Mouse (Mus musculus) C2C12 (cell line): ENCODE measurements around the gene Slc13a3. TPM values are rescaled to one million over a fixed set of nuclear protein-coding genes. Genes with fewer than 3 reads are reported as not detected.

Experiments
- H3K27me3 ChIP-seq: one replicate; pipeline ENCODE4 v1.6.1; 2011; ENCODE audit not compliant: control insufficient read depth, insufficient read depth, insufficient read length
- H3K36me3 ChIP-seq: one replicate; pipeline ENCODE4 v1.6.1; 2011; ENCODE audit not compliant: control insufficient read depth, insufficient read depth
- H3K4me3 ChIP-seq: one replicate; pipeline ENCODE4 v1.5.1; 2011; ENCODE audit warnings: mild to moderate bottlenecking, control low read depth; ENCODE audit not compliant: poor library complexity, insufficient read depth, severe bottlenecking
- H3K79me2 ChIP-seq: one replicate; pipeline ENCODE4 v1.6.1; 2011; ENCODE audit not compliant: control insufficient read depth, insufficient read depth
- H3K79me3 ChIP-seq: one replicate; pipeline ENCODE4 v1.6.1; 2011; ENCODE audit warnings: low read depth, control low read depth
- H3ac ChIP-seq: one replicate; pipeline ENCODE3; 2011; ENCODE audit warnings: low read depth; ENCODE audit not compliant: control insufficient read depth, insufficient read length
- CEBPB ChIP-seq: IDR thresholded peaks from one replicate; pipeline ENCODE4 v1.6.1; 2011; ENCODE audit warnings: low read depth, mild to moderate bottlenecking, control low read depth, moderate library complexity
- CTCF ChIP-seq: IDR thresholded peaks from one replicate; pipeline ENCODE4 v1.5.1; 2011; ENCODE audit not compliant: control insufficient read depth, insufficient read depth, insufficient read length
- FOSL1 ChIP-seq: IDR thresholded peaks from one replicate; pipeline ENCODE4 v1.8.0; 2011; ENCODE audit warnings: mild to moderate bottlenecking, low read length; ENCODE audit not compliant: poor library complexity, insufficient read depth, severe bottlenecking
- MAX ChIP-seq: IDR thresholded peaks from one replicate; pipeline ENCODE4 v1.6.1; 2011; ENCODE audit warnings: mild to moderate bottlenecking, control low read depth
- MYOD1 ChIP-seq: IDR thresholded peaks from one replicate; pipeline ENCODE4 v1.6.1; 2011; ENCODE audit warnings: low read depth; ENCODE audit not compliant: control insufficient read depth, insufficient read length
- MYOG ChIP-seq: IDR thresholded peaks from one replicate; pipeline ENCODE4 v1.6.1; 2011; ENCODE audit not compliant: control insufficient read depth, insufficient read length; ENCODE audit errors: extremely low read depth
- USF1 ChIP-seq: IDR thresholded peaks from one replicate; pipeline ENCODE4 v1.6.1; 2011; ENCODE audit warnings: low read depth, mild to moderate bottlenecking, control low read depth, moderate library complexity
- polyA plus RNA-seq: library from polyadenylated mRNA; unstranded; fragments of >200 nt; fragmentation: generic; extraction: Trizol; gene quantifications from one replicate; pipeline ENCODE4 v1.2.1, GENCODE M21; 2012; ENCODE audit warnings: missing spikeins

Gene Slc13a3
- polyA plus RNA-seq, 1 experiment = not detected

DNA sequence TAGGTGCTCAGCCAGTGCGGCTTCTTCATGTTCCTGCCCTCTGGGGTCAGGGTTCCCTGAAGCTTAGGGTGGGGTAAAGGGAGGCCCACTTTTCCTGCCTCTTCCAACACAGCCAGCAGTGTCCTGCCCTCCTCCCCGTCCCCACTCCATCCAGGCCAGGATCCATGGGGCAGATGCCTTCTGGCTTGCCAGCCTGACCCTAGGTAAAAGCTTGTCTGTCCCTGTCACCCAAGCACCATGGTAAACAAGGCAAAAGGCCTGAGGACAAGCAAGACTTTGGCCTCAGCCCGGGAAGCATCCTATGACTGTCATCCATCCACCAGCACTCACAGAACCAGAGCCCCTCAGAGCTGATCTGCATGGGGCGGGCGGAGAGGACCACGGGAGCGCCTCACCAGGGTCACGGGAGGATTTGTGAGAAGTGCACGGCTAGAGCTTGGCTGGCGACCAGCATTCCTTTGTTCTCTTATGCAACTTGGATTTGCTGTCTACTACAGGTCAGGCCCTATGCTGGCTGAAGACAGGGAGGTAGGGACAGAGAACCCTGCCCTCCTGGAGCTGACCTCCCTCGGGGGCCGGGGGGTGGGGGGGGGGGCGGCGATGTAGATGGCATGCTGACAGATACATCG is 5.1 kb downstream of the Slc13a3 start:
- no peak for TF ChIP-seq CEBPB
- no peak for TF ChIP-seq MYOG
- TF ChIP-seq CTCF = no peak
- TF ChIP-seq USF1 = no peak
- TF ChIP-seq MYOD1 = no peak
- TF ChIP-seq FOSL1 = no peak
- H3K79me2 ChIP-seq = no peaks in the 10 kb centered on the region
- no peak overlapping the region for H3ac ChIP-seq
- H3K27me3 ChIP-seq = peaks cover 87% of the 10 kb centered on the region
- H3K36me3 ChIP-seq = no peaks in the 10 kb centered on the region
- H3K4me3 ChIP-seq = no peak overlapping the region
- no peaks in the 10 kb centered on the region for H3K79me3 ChIP-seq

DNA sequence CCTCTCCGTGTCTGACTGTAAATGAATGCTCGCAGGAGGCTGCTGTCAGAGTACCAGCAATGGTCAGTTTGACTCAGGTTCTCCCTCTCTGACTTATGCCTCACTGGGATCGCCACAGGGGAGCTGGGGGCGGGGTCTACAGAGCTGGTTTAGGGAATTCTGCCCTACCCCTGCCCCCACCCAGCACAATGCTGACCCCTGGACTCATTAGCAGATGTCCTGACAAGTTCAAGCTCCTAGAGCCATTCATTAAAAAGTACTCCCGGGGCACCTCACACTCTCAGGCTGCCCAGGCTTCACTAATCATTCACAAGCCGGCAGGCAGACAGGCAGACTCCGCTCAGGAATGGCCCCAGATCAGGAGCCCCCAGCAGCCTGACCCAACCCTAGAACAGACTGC is 13.4 kb downstream of the Slc13a3 start:
- Histone ChIP-seq H3K79me2 (no peaks in the 10 kb centered on the region), H3K4me3 (no peak overlapping the region), H3ac (no peak overlapping the region), H3K27me3 (peaks cover 57% of the 10 kb centered on the region), H3K79me3 (no peaks in the 10 kb centered on the region), H3K36me3 (no peaks in the 10 kb centered on the region)
- TF ChIP-seq CEBPB = no peak
- no peak for TF ChIP-seq CTCF
- TF ChIP-seq MAX = no peak
- TF ChIP-seq MYOG = no peak
- no peak for TF ChIP-seq MYOD1
- TF ChIP-seq FOSL1 = no peak
- no peak for TF ChIP-seq USF1

- peaks cover 53% of the 10 kb centered on the region for H3K27me3 ChIP-seq
- no peaks in the 10 kb centered on the region for H3K79me2 ChIP-seq
- H3ac ChIP-seq = no peak overlapping the region
- H3K79me3 ChIP-seq = no peaks in the 10 kb centered on the region
- TF ChIP-seq FOSL1 (no peak), MAX (no peak), CEBPB (no peak), MYOG (no peak), CTCF (no peak), MYOD1 (no peak), USF1 (no peak)
- H3K36me3 ChIP-seq = no peaks in the 10 kb centered on the region
- H3K4me3 ChIP-seq = no peak overlapping the region
Measured at GRCm38 (mm10) chr2:165458189-165458588, 14.8 kb downstream of the Slc13a3 start.

GRCm38 (mm10) chr2:165456710-165457109 is 16.3 kb downstream of the Slc13a3 start:
- Histone ChIP-seq H3K4me3 (no peak overlapping the region), H3K36me3 (no peaks in the 10 kb centered on the region), H3K79me3 (no peaks in the 10 kb centered on the region), H3K79me2 (no peaks in the 10 kb centered on the region), H3K27me3 (peaks cover 43% of the 10 kb centered on the region), H3ac (no peak overlapping the region)
- TF ChIP-seq MAX (no peak), FOSL1 (no peak), USF1 (no peak), MYOG (no peak), CTCF (no peak), CEBPB (no peak), MYOD1 (no peak)

DNA sequence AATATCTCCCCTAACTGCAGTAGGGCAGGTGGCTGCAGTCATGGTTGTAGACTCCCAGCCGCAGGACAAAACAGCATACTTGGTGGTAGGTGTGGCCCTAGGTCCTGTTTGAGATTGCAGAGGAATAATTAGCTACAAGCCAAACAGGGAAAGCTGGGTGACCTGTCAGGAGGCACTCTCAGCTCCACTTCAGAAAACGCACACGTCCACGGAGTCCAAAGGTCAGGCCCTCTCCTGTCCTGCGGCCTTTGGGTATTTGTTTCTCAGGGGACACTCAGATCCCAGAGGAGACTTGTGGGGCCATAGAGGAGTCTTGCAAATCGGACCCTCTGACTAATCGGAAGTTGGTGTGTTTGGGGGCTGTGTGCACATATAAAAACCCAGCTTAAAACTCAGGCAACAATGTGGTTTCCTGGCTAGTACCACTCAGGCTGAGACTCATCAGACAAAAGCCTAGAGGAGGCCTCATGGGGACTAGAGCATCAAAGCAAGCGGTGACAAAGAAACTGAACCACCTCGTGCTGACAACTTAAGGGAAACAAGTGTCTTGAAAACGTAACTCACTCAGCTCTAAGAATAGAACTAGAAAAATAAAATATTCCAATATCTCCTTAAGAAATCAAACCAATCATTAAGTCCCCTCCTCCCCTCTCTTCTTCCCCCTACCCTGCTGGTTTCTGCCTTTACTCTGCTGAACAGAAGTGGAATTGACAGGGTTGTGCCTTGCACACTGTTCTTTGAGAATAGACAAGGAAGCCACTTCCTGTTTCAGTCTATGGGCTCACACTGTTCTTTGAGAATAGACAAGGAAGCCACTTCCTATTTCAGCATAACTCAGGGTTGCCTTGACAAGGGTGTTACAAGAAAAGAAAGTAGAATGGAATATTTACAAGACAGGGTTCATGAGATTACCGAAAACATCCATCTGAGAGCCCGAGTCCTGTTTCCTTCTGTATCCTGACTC is 20.0 kb downstream of the Slc13a3 start:
- H3ac ChIP-seq = no peak overlapping the region
- no peak overlapping the region for H3K4me3 ChIP-seq
- H3K79me2 ChIP-seq = no peaks in the 10 kb centered on the region
- no peaks in the 10 kb centered on the region for H3K36me3 ChIP-seq
- no peak for TF ChIP-seq USF1
- no peak for TF ChIP-seq MYOG
- TF ChIP-seq CEBPB = no peak
- TF ChIP-seq FOSL1 = no peak
- no peak for TF ChIP-seq MAX
- no peak for TF ChIP-seq CTCF
- no peak for TF ChIP-seq MYOD1
- H3K27me3 ChIP-seq = peaks cover 21% of the 10 kb centered on the region
- H3K79me3 ChIP-seq = no peaks in the 10 kb centered on the region

GRCm38 (mm10) chr2:165448475-165448874 is 24.6 kb downstream of the Slc13a3 start:
- H3K79me3 ChIP-seq = no peaks in the 10 kb centered on the region
- TF ChIP-seq CTCF (no peak), CEBPB (no peak), USF1 (no peak), MAX (no peak), MYOD1 (no peak), FOSL1 (no peak)
- no peak overlapping the region for H3K4me3 ChIP-seq

More at GRCm38 (mm10) chr2:165448475-165448874, 24.6 kb downstream of the Slc13a3 start:
- H3K36me3 ChIP-seq = no peaks in the 10 kb centered on the region
- H3K27me3 ChIP-seq = peaks cover 6% of the 10 kb centered on the region
- no peaks in the 10 kb centered on the region for H3K79me2 ChIP-seq
- H3ac ChIP-seq = no peak overlapping the region
